Mouse (Mus musculus): ENCODE data around the gene Ccdc3. TPM values are rescaled to one million over a fixed set of nuclear protein-coding genes. Genes with fewer than 3 reads are reported as not detected.
"Not testable (repeated sequence)": the region's sequence is repeated elsewhere in the genome, so short reads cannot be mapped to it uniquely, and the experiment has no call there.

Ccdc3 gene
- polyA plus RNA-seq, 1 experiment from 2014 or later, result 17.7 TPM

DNA sequence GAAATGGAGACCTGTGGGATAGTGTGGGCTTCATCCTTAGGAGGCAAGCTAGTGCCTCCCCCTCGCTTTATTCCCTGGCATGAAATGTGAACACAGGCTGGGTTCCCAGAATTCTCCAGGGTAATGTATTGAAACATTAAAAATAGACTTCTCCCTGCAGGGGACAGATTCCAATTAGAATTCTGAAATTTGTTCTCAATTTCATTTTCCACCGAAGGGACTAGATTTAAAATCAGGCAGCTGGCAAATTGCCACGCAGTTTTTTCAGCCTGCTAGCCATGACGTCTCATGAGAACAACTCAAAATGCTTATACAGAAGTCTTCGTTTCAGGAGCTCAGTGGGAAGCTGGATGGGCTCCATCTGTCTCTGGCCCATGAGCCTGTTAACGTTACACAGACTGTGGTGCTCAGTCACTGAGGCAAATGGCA, 103.9 kb downstream of the Ccdc3 start:
- Histone ChIP-seq H3K9ac (ENCODE audit: low read length) (no peak overlapping the region), H3K4me1 (ENCODE audit: control insufficient read depth in 2 of 2, insufficient read depth in 2 of 2, low read length in 2 of 2) (peaks cover 0 to 2% of the 10 kb centered on the region in 2 experiments; a peak in 1 of 4 replicates), H3K27me3 (ENCODE audit: control insufficient read depth, insufficient read depth, low read length) (no peaks in the 10 kb centered on the region), H3K9me3 (ENCODE audit: control insufficient read depth, low read length) (no peaks in the 10 kb centered on the region), H3K4me3 (ENCODE audit: control insufficient read depth in 1 of 2, insufficient read depth in 1 of 2, low read depth in 1 of 2, low read length in 2 of 2) (no peak overlapping the region), H3K4me2 (ENCODE audit: low read length) (no peak overlapping the region), H3K27ac (replicated peaks in 1 of 2; ENCODE audit: control insufficient read depth in 1 of 2, insufficient read depth in 1 of 2, low read depth in 2 of 2, low read length in 2 of 2) (no peak overlapping the region), H3K36me3 (ENCODE audit: control insufficient read depth, insufficient read depth, low read length) (no peaks in the 10 kb centered on the region)
- ATAC-seq (ENCODE audit: insufficient number of reproducible peaks, insufficient read depth, low FRiP score, low read depth), result no peak
- WGBS, result 62% methylated on average over 6 of the region's 6 CpGs

DNA sequence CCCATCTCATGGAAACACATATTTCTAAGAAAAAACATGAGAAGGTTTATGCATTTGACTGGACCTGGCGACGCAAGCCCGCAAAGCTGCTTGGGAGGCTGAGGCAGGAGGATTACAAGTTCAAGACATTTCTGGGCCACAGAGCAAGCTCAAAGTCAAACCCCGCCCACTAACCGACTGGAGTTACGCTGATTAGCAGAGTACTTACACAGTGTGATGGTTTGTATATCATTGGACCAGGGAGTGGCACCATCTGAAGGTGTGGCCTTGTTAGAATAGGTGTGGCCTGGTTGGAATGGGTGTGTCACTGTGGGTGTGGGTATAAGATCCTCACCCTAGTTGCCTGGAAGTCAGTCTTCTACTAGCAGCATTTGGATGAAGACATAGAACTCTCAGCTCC, 111.6 kb downstream of the Ccdc3 start:
- not testable (repeated sequence) for H3K27me3 ChIP-seq (ENCODE audit: control insufficient read depth, insufficient read depth, low read length); H3K4me3 ChIP-seq (ENCODE audit: control insufficient read depth in 1 of 2, insufficient read depth in 1 of 2, low read depth in 1 of 2, low read length in 2 of 2); H3K4me1 ChIP-seq (ENCODE audit: control insufficient read depth in 2 of 2, insufficient read depth in 2 of 2, low read length in 2 of 2); H3K9me3 ChIP-seq (ENCODE audit: control insufficient read depth, low read length); H3K36me3 ChIP-seq (ENCODE audit: control insufficient read depth, insufficient read depth, low read length); H3K9ac ChIP-seq (ENCODE audit: low read length); H3K27ac ChIP-seq (replicated peaks in 1 of 2; ENCODE audit: control insufficient read depth in 1 of 2, insufficient read depth in 1 of 2, low read depth in 2 of 2, low read length in 2 of 2); ATAC-seq (ENCODE audit: insufficient number of reproducible peaks, insufficient read depth, low FRiP score, low read depth); H3K4me2 ChIP-seq (ENCODE audit: low read length)
- 87% methylated on average over 6 of the region's 6 CpGs for WGBS

DNA sequence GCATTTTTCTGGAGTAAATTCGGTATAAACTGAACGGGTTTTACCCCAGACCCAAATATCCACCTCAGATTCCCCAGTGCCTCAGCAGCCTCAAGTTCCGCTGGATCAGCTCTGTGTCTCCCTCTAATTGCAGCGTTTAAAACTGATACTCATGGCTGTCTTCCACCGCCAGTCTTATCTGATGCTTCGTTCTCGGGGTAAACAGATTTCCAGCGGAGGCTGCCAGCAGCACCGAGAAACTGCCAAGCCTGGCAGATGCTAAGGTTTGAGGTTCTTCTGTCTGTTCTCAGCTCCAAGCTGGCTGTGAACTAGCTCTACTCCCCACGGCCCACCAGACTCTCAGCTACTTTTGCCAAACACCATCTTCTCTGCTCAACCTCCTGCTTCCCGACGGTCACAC, 112.4 kb downstream of the Ccdc3 start:
- Histone ChIP-seq H3K36me3 (ENCODE audit: control insufficient read depth, insufficient read depth, low read length) (no peaks in the 10 kb centered on the region), H3K27me3 (ENCODE audit: control insufficient read depth, insufficient read depth, low read length) (no peaks in the 10 kb centered on the region), H3K27ac (replicated peaks in 1 of 2; ENCODE audit: control insufficient read depth in 1 of 2, insufficient read depth in 1 of 2, low read depth in 2 of 2, low read length in 2 of 2) (no peak overlapping the region), H3K9me3 (ENCODE audit: control insufficient read depth, low read length) (0 out of 2 replicates have a peak, but pooled peaks cover 3% of the 10 kb centered on the region), H3K9ac (ENCODE audit: low read length) (no peak overlapping the region), H3K4me3 (ENCODE audit: control insufficient read depth in 1 of 2, insufficient read depth in 1 of 2, low read depth in 1 of 2, low read length in 2 of 2) (no peak overlapping the region), H3K4me2 (ENCODE audit: low read length) (peak overlapping the region; percentile 34), H3K4me1 (ENCODE audit: control insufficient read depth in 2 of 2, insufficient read depth in 2 of 2, low read length in 2 of 2) (no peaks in the 10 kb centered on the region)
- 38% methylated on average over 12 of the region's 12 CpGs for WGBS
- no peak for ATAC-seq (ENCODE audit: insufficient number of reproducible peaks, insufficient read depth, low FRiP score, low read depth)

DNA sequence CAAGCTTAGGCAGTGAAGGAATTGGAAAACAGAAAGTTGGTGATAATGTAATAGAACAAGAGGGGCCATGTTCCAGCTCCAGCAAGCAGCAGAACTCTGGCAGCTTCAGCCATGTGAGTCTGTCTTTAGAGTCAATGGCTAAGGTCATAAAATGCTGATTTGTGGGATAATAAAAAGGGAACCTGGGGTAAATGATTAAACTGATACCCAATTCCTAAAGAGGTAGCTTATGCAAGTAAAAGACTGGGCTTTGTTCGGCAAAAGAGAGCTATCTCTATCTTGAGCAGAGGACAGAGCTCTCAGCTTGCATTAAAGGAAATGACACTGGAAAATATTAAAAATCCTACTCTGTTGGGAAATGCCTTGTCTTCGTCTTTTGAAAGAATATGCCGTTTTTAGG, 120.7 kb downstream of the Ccdc3 start:
- H3K9me3 ChIP-seq (ENCODE audit: control insufficient read depth, low read length), result no peaks in the 10 kb centered on the region
- no peaks in the 10 kb centered on the region for H3K36me3 ChIP-seq (ENCODE audit: control insufficient read depth, insufficient read depth, low read length)
- 69% methylated on average over 3 of the region's 3 CpGs for WGBS
- no peak overlapping the region for H3K27ac ChIP-seq (replicated peaks in 1 of 2; ENCODE audit: control insufficient read depth in 1 of 2, insufficient read depth in 1 of 2, low read depth in 2 of 2, low read length in 2 of 2)
- no peaks in the 10 kb centered on the region for H3K4me1 ChIP-seq (ENCODE audit: control insufficient read depth in 2 of 2, insufficient read depth in 2 of 2, low read length in 2 of 2)
- no peaks in the 10 kb centered on the region for H3K27me3 ChIP-seq (ENCODE audit: control insufficient read depth, insufficient read depth, low read length)
- no peak overlapping the region for H3K4me3 ChIP-seq (ENCODE audit: control insufficient read depth in 1 of 2, insufficient read depth in 1 of 2, low read depth in 1 of 2, low read length in 2 of 2)
- no peak overlapping the region for H3K9ac ChIP-seq (ENCODE audit: low read length)
- no peak overlapping the region for H3K4me2 ChIP-seq (ENCODE audit: low read length)
- no peak for ATAC-seq (ENCODE audit: insufficient number of reproducible peaks, insufficient read depth, low FRiP score, low read depth)

DNA sequence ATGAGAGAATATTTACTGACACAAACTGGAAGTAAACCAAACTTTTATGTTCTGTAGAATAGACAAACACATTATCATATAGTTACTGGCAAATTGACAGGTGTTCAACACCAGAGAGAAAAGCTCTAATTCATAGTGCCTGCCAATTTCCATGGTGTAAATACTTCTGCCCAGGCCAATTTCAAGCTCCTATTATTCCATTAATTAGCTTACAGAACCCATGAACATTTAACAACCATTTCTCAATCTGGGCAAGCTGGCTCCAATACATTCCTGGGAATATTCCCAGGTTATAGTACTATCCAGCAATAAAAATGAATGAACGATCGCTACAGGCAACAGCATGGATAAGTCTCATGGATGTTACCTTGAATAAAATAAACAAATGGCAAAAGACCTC, 124.7 kb downstream of the Ccdc3 start:
- no peak for ATAC-seq (ENCODE audit: insufficient number of reproducible peaks, insufficient read depth, low FRiP score, low read depth)
- Histone ChIP-seq H3K9me3 (ENCODE audit: control insufficient read depth, low read length) (no peaks in the 10 kb centered on the region), H3K27ac (replicated peaks in 1 of 2; ENCODE audit: control insufficient read depth in 1 of 2, insufficient read depth in 1 of 2, low read depth in 2 of 2, low read length in 2 of 2) (no peak overlapping the region), H3K27me3 (ENCODE audit: control insufficient read depth, insufficient read depth, low read length) (no peaks in the 10 kb centered on the region), H3K4me2 (ENCODE audit: low read length) (no peak overlapping the region), H3K4me3 (ENCODE audit: control insufficient read depth in 1 of 2, insufficient read depth in 1 of 2, low read depth in 1 of 2, low read length in 2 of 2) (no peak overlapping the region), H3K36me3 (ENCODE audit: control insufficient read depth, insufficient read depth, low read length) (no peaks in the 10 kb centered on the region), H3K9ac (ENCODE audit: low read length) (no peak overlapping the region), H3K4me1 (ENCODE audit: control insufficient read depth in 2 of 2, insufficient read depth in 2 of 2, low read length in 2 of 2) (no peaks in the 10 kb centered on the region)
- 88% methylated on average over 2 of the region's 2 CpGs for WGBS

DNA sequence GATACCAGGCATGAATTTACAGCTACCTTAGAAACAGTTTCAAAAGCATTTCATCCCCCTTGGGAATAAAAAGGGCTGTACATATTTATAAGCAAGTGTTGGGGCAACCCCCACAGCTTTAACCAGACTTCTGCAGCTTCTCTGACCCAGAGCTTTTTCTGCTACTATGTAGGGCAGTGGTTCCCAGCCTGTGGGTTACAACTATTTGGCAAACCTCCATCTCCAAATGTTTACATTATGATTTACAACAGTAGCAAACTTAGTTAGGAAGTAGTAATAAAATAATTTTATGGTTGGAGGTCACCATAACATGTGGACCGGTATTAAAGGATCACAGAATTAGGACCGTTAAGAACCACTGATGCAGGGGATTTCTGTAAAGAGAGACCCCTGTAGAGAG, 130.4 kb downstream of the Ccdc3 start:
- H3K36me3 ChIP-seq (ENCODE audit: control insufficient read depth, insufficient read depth, low read length), result no peaks in the 10 kb centered on the region

More for the DNA sequence above, 130.4 kb downstream of the Ccdc3 start:
- Histone ChIP-seq H3K9ac (ENCODE audit: low read length) (no peak overlapping the region), H3K4me1 (ENCODE audit: control insufficient read depth in 2 of 2, insufficient read depth in 2 of 2, low read length in 2 of 2) (no peaks in the 10 kb centered on the region), H3K9me3 (ENCODE audit: control insufficient read depth, low read length) (no peaks in the 10 kb centered on the region), H3K27me3 (ENCODE audit: control insufficient read depth, insufficient read depth, low read length) (no peaks in the 10 kb centered on the region), H3K4me3 (ENCODE audit: control insufficient read depth in 1 of 2, insufficient read depth in 1 of 2, low read depth in 1 of 2, low read length in 2 of 2) (no peak overlapping the region), H3K4me2 (ENCODE audit: low read length) (no peak overlapping the region), H3K27ac (replicated peaks in 1 of 2; ENCODE audit: control insufficient read depth in 1 of 2, insufficient read depth in 1 of 2, low read depth in 2 of 2, low read length in 2 of 2) (no peak overlapping the region)
- 72% methylated on average over 2 of the region's 2 CpGs for WGBS
- ATAC-seq (ENCODE audit: insufficient number of reproducible peaks, insufficient read depth, low FRiP score, low read depth), result no peak

Other genes with a start within 250 kb of the Ccdc3 start
- gene Phyh, start 218.8 kb upstream of the Ccdc3 start, polyA plus RNA-seq (2014; fragmentation: Nextera tagmentation; extraction: Ambion mirVana), result 212 and 215 TPM in 2 replicates
- not detected in 2 replicates for gene Ucma, start 161.7 kb upstream of the Ccdc3 start, polyA plus RNA-seq (2014; fragmentation: Nextera tagmentation; extraction: Ambion mirVana)
- gene Mcm10, start 125.0 kb upstream of the Ccdc3 start, polyA plus RNA-seq (2014; fragmentation: Nextera tagmentation; extraction: Ambion mirVana), result 13.6 and 14.7 TPM in 2 replicates
- 14.5 and 14.8 TPM in 2 replicates for gene Optn, start 73.7 kb upstream of the Ccdc3 start, polyA plus RNA-seq (2014; fragmentation: Nextera tagmentation; extraction: Ambion mirVana)